Mouse (Mus musculus): ENCODE data around the gene Rtl9.

DNA sequence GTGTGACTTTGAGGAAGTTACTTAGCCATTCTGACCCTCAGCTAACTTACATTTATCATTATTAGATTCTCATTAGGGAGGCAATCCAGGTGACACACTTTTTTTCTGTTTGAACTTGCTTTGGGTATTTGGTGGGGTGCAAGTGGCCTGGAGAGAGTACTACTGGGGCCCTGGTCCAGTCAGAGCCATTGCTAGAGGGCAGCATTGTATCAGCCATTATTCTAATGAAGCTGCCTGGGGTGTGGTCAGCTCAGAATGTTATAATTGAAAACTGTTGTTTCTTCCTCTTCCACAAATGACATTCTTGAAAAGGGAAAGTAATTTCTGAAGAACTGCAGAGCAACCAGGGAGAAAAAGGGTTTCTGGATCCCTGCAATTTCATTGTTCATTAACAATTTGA lies 13.2 kb downstream of the Rtl9 start:
- TF ChIP-seq CTCF (IDR thresholded peaks at IDR 0.05; ENCODE audit: low read depth) (no peak), EP300 (IDR thresholded peaks at IDR 0.05; ENCODE audit: low read depth) (no peak)
